Mouse (Mus musculus) limb, embryonic 10.5 days (tissue): ENCODE measurements around the gene Spic. TPM values are rescaled to one million over a fixed set of nuclear protein-coding genes. Genes with fewer than 3 reads are reported as not detected.
A peak's percentile ranks its signal among the peaks of the same experiment; 100 is the strongest.

Experiments
- DNase-seq: peaks from one replicate; pipeline ENCODE4 v3.0.0-alpha.2; 2017; ENCODE audit warnings: low spot score
- H3K27ac ChIP-seq: fragments of 300-500 bp; sonication (generic); 2 replicates; pipeline ENCODE4 v1.5.1; 2016; ENCODE audit warnings: mild to moderate bottlenecking
- H3K27me3 ChIP-seq: fragments of 300-500 bp; sonication (generic); 2 replicates; pipeline ENCODE4 v1.6.1; 2016; ENCODE audit warnings: low read depth, mild to moderate bottlenecking; ENCODE audit not compliant: poor library complexity, severe bottlenecking
- H3K36me3 ChIP-seq: fragments of 300-500 bp; sonication (generic); 2 replicates; pipeline ENCODE4 v1.6.1; 2016; ENCODE audit warnings: mild to moderate bottlenecking, moderate library complexity
- H3K4me1 ChIP-seq: fragments of 300-500 bp; sonication (generic); 2 replicates; pipeline ENCODE4 v1.6.1; 2016
- H3K4me3 ChIP-seq: fragments of 300-500 bp; sonication (generic); 2 replicates; pipeline ENCODE4 v1.5.1; 2016; ENCODE audit warnings: mild to moderate bottlenecking, moderate library complexity
- H3K9me3 ChIP-seq: fragments of 300-500 bp; sonication (generic); replicated peaks from 2 replicates; pipeline ENCODE4 v1.6.1; 2016; ENCODE audit warnings: mild to moderate bottlenecking
- WGBS: fragments of 180-500 bp; shearing (Covaris S2); methylation state at CpG from one replicate; pipeline ENCODE4 v1.1.7; 2016; 5-methylcytosine and 5-hydroxymethylcytosine counted together
- polyA plus RNA-seq: library from polyadenylated mRNA; unstranded; fragments of >200 nt; fragmentation: Nextera tagmentation; extraction: Ambion mirVana; gene quantifications from 2 replicates; pipeline ENCODE4 v1.2.1, GENCODE M21; 2016

Gene Spic
- not detected in 2 replicates for polyA plus RNA-seq

GRCm38 (mm10) chr10:88684925-88685324 lies at the start of gene Spic:
Spic (minus strand) TSS chr10:88685015.
- WGBS: 78% methylated on average over 5 of the region's 5 CpGs
- no peak within 1 kb of the TSS for H3K27ac ChIP-seq
- DNase-seq: no peak

DNA sequence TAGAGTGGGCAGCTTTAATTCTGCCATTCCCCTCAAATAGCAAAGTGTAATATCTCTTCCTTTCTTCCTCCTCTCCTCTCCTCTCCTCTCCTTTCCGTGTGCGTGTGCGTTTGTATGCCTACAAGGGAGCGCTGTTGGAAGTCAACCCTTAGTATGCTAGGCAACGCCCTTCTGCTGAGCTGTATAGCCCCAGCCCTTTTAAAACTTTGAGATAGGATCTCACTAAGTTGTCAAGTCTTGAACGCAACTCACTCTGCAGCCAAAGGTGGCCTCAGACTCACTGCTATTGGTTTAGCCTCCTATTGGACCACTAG lies 47.5 kb upstream of the Spic start:
- H3K36me3 ChIP-seq: peaks cover 20% of the 10 kb centered on the region
- H3K4me1 ChIP-seq: peaks cover 11% of the 10 kb centered on the region
- no peak overlapping the region for H3K27ac ChIP-seq
- H3K9me3 ChIP-seq: no peaks in the 10 kb centered on the region
- 20% methylated on average over 6 of the region's 6 CpGs for WGBS
- no peak for DNase-seq
- H3K27me3 ChIP-seq: no peaks in the 10 kb centered on the region
- H3K4me3 ChIP-seq: peak overlapping the region; percentile 94

More at GRCm38 (mm10) chr10:88684925-88685324, at the start of gene Spic:
- no peak within 1 kb of the TSS for H3K4me3 ChIP-seq
- H3K27me3 ChIP-seq: no peaks in the 10 kb centered on the region
- H3K36me3 ChIP-seq: no peaks in the 10 kb centered on the region
- no peaks in the 10 kb centered on the region for H3K4me1 ChIP-seq
- H3K9me3 ChIP-seq: no peaks in the 10 kb centered on the region

DNA sequence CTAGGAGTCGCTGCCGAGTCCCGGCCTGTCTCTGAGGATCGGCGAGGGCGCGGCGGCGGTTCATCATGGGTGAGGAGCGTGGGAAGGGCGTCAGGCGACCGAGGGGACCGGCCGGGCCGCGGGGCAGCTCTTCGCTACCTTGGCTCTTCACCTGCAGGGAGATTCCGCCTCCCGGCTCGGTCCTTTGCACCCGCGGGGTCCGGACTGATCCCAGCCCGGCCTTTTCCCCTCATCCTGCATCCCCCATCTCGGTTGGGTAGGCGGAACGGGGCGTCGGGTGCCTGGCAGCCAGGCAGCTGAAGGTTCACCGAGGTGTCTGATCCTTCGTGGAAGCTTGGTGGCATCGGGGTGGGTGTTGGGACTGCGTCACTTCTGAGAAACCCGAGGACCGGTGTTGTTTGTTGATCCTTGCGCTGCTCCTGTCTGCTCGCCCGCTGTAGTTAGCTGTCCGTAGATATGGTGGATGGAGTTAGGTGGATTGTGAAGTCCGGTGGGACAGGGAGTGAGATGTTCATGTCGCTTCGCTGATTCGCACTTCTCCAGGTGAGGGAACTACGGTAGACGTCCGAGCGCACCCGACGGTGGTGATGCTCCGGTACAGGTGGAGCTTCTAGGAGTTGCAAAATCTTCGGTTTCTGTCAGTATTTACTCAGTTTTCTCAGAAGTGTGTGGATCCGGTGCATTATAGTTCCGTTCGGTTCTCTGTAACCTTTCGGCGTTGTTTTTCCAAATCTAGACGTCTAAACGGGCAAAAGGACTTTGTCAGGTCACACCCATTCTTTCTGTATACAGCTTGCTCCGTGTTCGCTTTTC lies 46.9 kb upstream of the Spic start:
- H3K4me1 ChIP-seq: peaks cover 11% of the 10 kb centered on the region
- H3K27me3 ChIP-seq: no peaks in the 10 kb centered on the region
- WGBS: 2% methylated on average over 61 of the region's 61 CpGs
- peak overlapping the region; percentile 92 for H3K27ac ChIP-seq
- H3K9me3 ChIP-seq: no peaks in the 10 kb centered on the region
- H3K36me3 ChIP-seq: peaks cover 14% of the 10 kb centered on the region
- DNase-seq: no peak
- H3K4me3 ChIP-seq: peak overlapping the region; percentile 94

GRCm38 (mm10) chr10:88730571-88731495 lies 46.0 kb upstream of the Spic start, which contains the start of gene Arl1:
Arl1 (plus strand) TSS chr10:88730858.
- peak; percentile 92 for DNase-seq
- peak within 1 kb of the TSS; percentile 92 for H3K27ac ChIP-seq
- H3K36me3 ChIP-seq: peaks cover 6% of the 10 kb centered on the region
- peak within 1 kb of the TSS; percentile 94 for H3K4me3 ChIP-seq
- H3K4me1 ChIP-seq: peaks cover 11% of the 10 kb centered on the region
- no peaks in the 10 kb centered on the region for H3K9me3 ChIP-seq
- H3K27me3 ChIP-seq: no peaks in the 10 kb centered on the region
- WGBS: under 1% methylated on average over 65 of the region's 65 CpGs

GRCm38 (mm10) chr10:88728166-88728565 lies 43.4 kb upstream of the Spic start:
- whole genome bisulfite sequencing: 76% methylated on average over 8 of the region's 8 CpGs
- no peaks in the 10 kb centered on the region for H3K27me3 ChIP-seq

DNA sequence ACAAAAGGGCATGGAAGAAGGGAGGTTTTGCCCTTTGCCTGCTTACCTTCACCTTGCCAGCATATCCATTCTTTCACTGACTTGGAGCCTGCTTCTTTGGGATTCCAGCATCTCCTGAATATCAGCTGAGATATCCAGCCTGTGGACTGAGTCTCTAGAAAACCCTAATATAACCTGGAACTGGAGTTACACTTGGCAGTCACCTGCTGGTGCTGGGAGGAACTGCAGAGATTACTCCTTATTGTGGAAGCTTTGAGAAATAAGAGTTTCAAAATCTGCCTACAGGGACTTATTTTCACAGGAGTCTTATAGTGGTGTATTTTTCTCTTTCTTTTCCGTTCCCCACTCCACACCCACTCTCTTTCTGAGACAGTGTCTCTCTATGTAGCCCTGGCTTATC lies 42.3 kb upstream of the Spic start:
- Histone ChIP-seq H3K4me1 (peaks cover 7% of the 10 kb centered on the region), H3K27ac (no peak overlapping the region), H3K36me3 (no peaks in the 10 kb centered on the region), H3K4me3 (no peak overlapping the region), H3K9me3 (no peaks in the 10 kb centered on the region), H3K27me3 (no peaks in the 10 kb centered on the region)
- DNase-seq: peak; percentile 51
- 55% methylated on average over 1 of the region's 1 CpGs for WGBS

More at GRCm38 (mm10) chr10:88728166-88728565, 43.4 kb upstream of the Spic start:
- Histone ChIP-seq H3K27ac (no peak overlapping the region), H3K4me1 (peaks cover 11% of the 10 kb centered on the region), H3K4me3 (no peak overlapping the region), H3K36me3 (no peaks in the 10 kb centered on the region), H3K9me3 (no peaks in the 10 kb centered on the region)
- DNase-seq: no peak

DNA sequence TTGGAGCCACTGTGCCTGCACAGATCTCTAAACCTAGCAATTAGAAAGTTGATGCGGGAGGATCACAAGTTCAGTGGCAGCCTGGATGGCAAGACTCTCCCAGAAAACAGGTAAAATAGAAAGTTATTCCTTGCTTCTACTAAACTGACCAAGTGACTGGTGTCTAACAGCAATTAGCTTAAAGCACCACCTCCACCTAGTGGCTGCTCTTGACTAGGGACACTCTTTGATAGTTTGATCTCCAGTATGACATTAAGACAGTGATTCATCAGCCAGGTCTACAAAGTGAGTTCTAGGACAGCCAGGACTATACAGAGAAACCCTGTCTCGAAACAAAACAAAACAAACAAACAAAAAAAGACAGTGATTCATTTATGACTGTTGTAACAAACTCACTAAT lies 40.5 kb upstream of the Spic start:
- WGBS: 65% methylated on average over 2 of the region's 2 CpGs
- H3K4me1 ChIP-seq: peaks cover 2% of the 10 kb centered on the region
- H3K27me3 ChIP-seq: no peaks in the 10 kb centered on the region
- H3K9me3 ChIP-seq: no peaks in the 10 kb centered on the region
- no peak overlapping the region for H3K4me3 ChIP-seq
- DNase-seq: no peak
- no peak overlapping the region for H3K27ac ChIP-seq
- H3K36me3 ChIP-seq: no peaks in the 10 kb centered on the region

GRCm38 (mm10) chr10:88719618-88720017 lies 34.8 kb upstream of the Spic start:
- Histone ChIP-seq H3K36me3 (no peaks in the 10 kb centered on the region), H3K27me3 (no peaks in the 10 kb centered on the region), H3K27ac (no peak overlapping the region), H3K4me3 (no peak overlapping the region), H3K9me3 (no peaks in the 10 kb centered on the region), H3K4me1 (0 out of 2 replicates have a peak, but pooled peaks cover 2% of the 10 kb centered on the region)
- DNase-seq: no peak
- 91% methylated on average over 1 of the region's 1 CpGs for WGBS

GRCm38 (mm10) chr10:88717756-88718025 lies 32.9 kb upstream of the Spic start:
- 50% methylated on average over 2 of the region's 2 CpGs for WGBS
- Histone ChIP-seq H3K36me3 (no peaks in the 10 kb centered on the region), H3K9me3 (no peaks in the 10 kb centered on the region)

GRCm38 (mm10) chr10:88716986-88717755 lies 32.4 kb upstream of the Spic start:
- Histone ChIP-seq H3K4me3 (no peak overlapping the region), H3K27ac (no peak overlapping the region), H3K4me1 (0 out of 2 replicates have a peak, but pooled peaks cover 2% of the 10 kb centered on the region), H3K27me3 (no peaks in the 10 kb centered on the region), H3K36me3 (no peaks in the 10 kb centered on the region), H3K9me3 (no peaks in the 10 kb centered on the region)
- no peak for DNase-seq
- 52% methylated on average over 13 of the region's 13 CpGs for WGBS

More at GRCm38 (mm10) chr10:88717756-88718025, 32.9 kb upstream of the Spic start:
- Histone ChIP-seq H3K4me3 (no peak overlapping the region), H3K4me1 (0 out of 2 replicates have a peak, but pooled peaks cover 2% of the 10 kb centered on the region), H3K27ac (no peak overlapping the region), H3K27me3 (no peaks in the 10 kb centered on the region)
- DNase-seq: no peak

- 86% methylated on average over 6 of the region's 6 CpGs for WGBS
- no peaks in the 10 kb centered on the region for H3K36me3 ChIP-seq
- no peak for DNase-seq
- 0 out of 2 replicates have a peak, but pooled peaks cover 2% of the 10 kb centered on the region for H3K4me1 ChIP-seq
- no peak overlapping the region for H3K4me3 ChIP-seq
- no peak overlapping the region for H3K27ac ChIP-seq
- no peaks in the 10 kb centered on the region for H3K27me3 ChIP-seq
- H3K9me3 ChIP-seq: no peaks in the 10 kb centered on the region
These were observed 30.8 kb upstream of the Spic start for GRCm38 (mm10) chr10:88715621-88716020.

DNA sequence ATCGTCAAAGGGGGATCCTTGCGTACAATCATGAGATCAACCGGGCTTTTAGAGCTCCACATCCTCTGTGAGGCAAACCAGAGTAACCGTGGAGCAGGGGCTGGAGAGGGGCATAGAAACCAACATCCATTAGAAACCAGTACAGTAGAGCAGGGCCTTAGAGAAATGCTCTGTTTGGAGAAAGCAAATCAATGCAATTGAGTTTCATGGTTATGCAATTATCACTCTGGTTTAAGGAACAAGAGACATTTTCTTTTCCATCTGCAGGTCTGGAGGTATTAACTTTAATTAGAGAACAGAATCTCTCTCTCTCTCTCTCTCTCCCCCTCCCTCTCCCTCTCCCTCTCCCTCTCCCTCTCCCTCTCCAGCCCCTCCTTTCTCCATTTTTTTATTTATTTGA lies 29.9 kb upstream of the Spic start:
- H3K9me3 ChIP-seq: no peaks in the 10 kb centered on the region
- DNase-seq: no peak
- H3K4me1 ChIP-seq: 0 out of 2 replicates have a peak, but pooled peaks cover 2% of the 10 kb centered on the region
- H3K27me3 ChIP-seq: no peaks in the 10 kb centered on the region
- no peak overlapping the region for H3K27ac ChIP-seq
- H3K36me3 ChIP-seq: no peaks in the 10 kb centered on the region
- WGBS: 83% methylated on average over 4 of the region's 4 CpGs
- H3K4me3 ChIP-seq: no peak overlapping the region
